ENCODE assay signal across 22 mouse cellular contexts in genomic region chr9:60460010-60460982, GRCm38 (mm10).
DNase-seq lines count a peak whose midpoint lies in the region; ATAC-seq and TF ChIP-seq lines count a peak whose summit lies in the region.
"Had no signal": no experiment of that assay in that cellular context is flagged by ENCODE, and none has a peak within 500 bp of the region (broad histone marks: within the 10 kb centered on the region; RNA-seq: fewer than 3 reads in every experiment).

No protein-coding gene starts in this region.

- H3K4me2 ChIP-seq in hindbrain, embryonic 11.5 days (replicated peaks; ENCODE audit: low read depth, low read length), result no peak overlapping the region
- H3K4me2 ChIP-seq in hindbrain, embryonic 14.5 days (replicated peaks), result no peak overlapping the region
- peak overlapping the region; percentile 13; the same call in 1 of the 2 replicates for H3K4me2 ChIP-seq in forebrain, postnatal 0 days (ENCODE audit: low read depth)
- H3K4me2 ChIP-seq: hindbrain, embryonic 15.5 days; limb, embryonic 12.5 days; liver, embryonic 13.5 days; lung, embryonic 15.5 days; neural tube, embryonic 15.5 days had no signal

- DNase-seq in hindbrain, embryonic 11.5 days (ENCODE audit: low spot score), result peak; percentile 39
- DNase-seq in hindbrain, embryonic 14.5 days (ENCODE audit: low spot score), result no peak
- peak; percentile 50 for DNase-seq in forebrain, postnatal 0 days
- no peak for DNase-seq in kidney, postnatal 36 days
- no peak for DNase-seq in adrenal gland, adult (ENCODE audit: inconsistent age in 2 of 2, low spot score in 1 of 2)
- DNase-seq in ovary, postnatal 14 days (ENCODE audit: low spot score), result no peak
- DNase-seq: adrenal gland, postnatal 25 days; B cell, adult 2 months; cerebellum, adult 9-10 months; heart, adult 2 months; kidney, adult 2 months; kidney, postnatal 25 days; layer of hippocampus, adult 9-11 months; liver, embryonic 13.5 days had no signal

- H3K27ac ChIP-seq in hindbrain, embryonic 11.5 days (ENCODE audit: low read depth, low read length), result peak overlapping the region; percentile 42
- no peak overlapping the region; the same call in 1 of the 2 replicates for H3K27ac ChIP-seq in hindbrain, embryonic 14.5 days
- H3K27ac ChIP-seq in embryonic fibroblast, embryonic 13.5 days (ENCODE audit: insufficient read depth, low read length), result peak overlapping the region; percentile 75; the same call in 1 of the 2 replicates
- no peak overlapping the region for H3K27ac ChIP-seq in forebrain, postnatal 0 days (ENCODE audit: low read depth, low read length)
- H3K27ac ChIP-seq: heart, adult 2 months; hindbrain, embryonic 15.5 days; limb, embryonic 12.5 days; liver, embryonic 13.5 days; lung, embryonic 15.5 days; macrophage; neural tube, embryonic 15.5 days had no signal

- WGBS in hindbrain, embryonic 11.5 days, result 55% methylated on average over 13 of the region's 13 CpGs
- WGBS in hindbrain, embryonic 14.5 days, result 33% methylated on average over 13 of the region's 13 CpGs
- WGBS in forebrain, postnatal 0 days, result 20% methylated on average over 13 of the region's 13 CpGs

- H3K27me3 ChIP-seq in hindbrain, embryonic 11.5 days (ENCODE audit: control insufficient read depth, insufficient read depth, low read length), result no peaks in the 10 kb centered on the region
- H3K27me3 ChIP-seq in hindbrain, embryonic 14.5 days (ENCODE audit: control insufficient read depth, insufficient read depth, low read length), result no peaks in the 10 kb centered on the region
- H3K27me3 ChIP-seq in forebrain, postnatal 0 days (ENCODE audit: insufficient read depth, low read length), result no peaks in the 10 kb centered on the region
- H3K27me3 ChIP-seq: hindbrain, embryonic 15.5 days; liver, embryonic 13.5 days; lung, embryonic 15.5 days; Patski had no signal

- TF ChIP-seq CTCF in embryonic fibroblast, embryonic 13.5 days (IDR thresholded peaks at IDR 0.05; ENCODE audit: borderline replicate concordance, insufficient read depth, low read length), result no peak
- no peak for TF ChIP-seq CTCF in forebrain, postnatal 0 days (IDR thresholded peaks at IDR 0.05; ENCODE audit: low read depth)

- no peak overlapping the region for H3K4me3 ChIP-seq in hindbrain, embryonic 11.5 days (ENCODE audit: low read depth, low read length)
- H3K4me3 ChIP-seq in hindbrain, embryonic 14.5 days (replicated peaks; ENCODE audit: low read length), result no peak overlapping the region
- H3K4me3 ChIP-seq in embryonic fibroblast, embryonic 13.5 days (ENCODE audit: insufficient read depth, low read length), result no peak overlapping the region
- H3K4me3 ChIP-seq in forebrain, postnatal 0 days (ENCODE audit: low read depth, low read length), result no peak overlapping the region
- H3K4me3 ChIP-seq: heart, adult 2 months; hindbrain, embryonic 15.5 days; limb, embryonic 12.5 days; liver, embryonic 13.5 days; lung, embryonic 15.5 days; neural tube, embryonic 15.5 days had no signal

- no peaks in the 10 kb centered on the region for H3K9me3 ChIP-seq in hindbrain, embryonic 11.5 days (ENCODE audit: control insufficient read depth, low read length)
- no peaks in the 10 kb centered on the region for H3K9me3 ChIP-seq in hindbrain, embryonic 14.5 days (ENCODE audit: control insufficient read depth, low read length)
- no peaks in the 10 kb centered on the region for H3K9me3 ChIP-seq in forebrain, postnatal 0 days (ENCODE audit: low read length)
- H3K9me3 ChIP-seq: hindbrain, embryonic 15.5 days; limb, embryonic 12.5 days; liver, embryonic 13.5 days; lung, embryonic 15.5 days; neural tube, embryonic 15.5 days had no signal

- H3K4me1 ChIP-seq in hindbrain, embryonic 11.5 days (replicated peaks; ENCODE audit: control insufficient read depth, insufficient read depth, low read length), result peaks cover 11% of the 10 kb centered on the region; the same call in 1 of the 2 replicates
- peaks cover 34% of the 10 kb centered on the region for H3K4me1 ChIP-seq in hindbrain, embryonic 14.5 days (replicated peaks; ENCODE audit: control insufficient read depth, insufficient read depth, low read length)
- H3K4me1 ChIP-seq in embryonic fibroblast, embryonic 13.5 days (ENCODE audit: control insufficient read depth, insufficient read depth, low read length), result no peaks in the 10 kb centered on the region
- peaks cover 20% of the 10 kb centered on the region for H3K4me1 ChIP-seq in forebrain, postnatal 0 days (ENCODE audit: insufficient read depth)
- H3K4me1 ChIP-seq: liver, embryonic 13.5 days had no signal

- no peaks in the 10 kb centered on the region for H3K36me3 ChIP-seq in hindbrain, embryonic 11.5 days (ENCODE audit: control insufficient read depth, insufficient read depth, low read length)
- no peaks in the 10 kb centered on the region for H3K36me3 ChIP-seq in hindbrain, embryonic 14.5 days (replicated peaks; ENCODE audit: control insufficient read depth, insufficient read depth)
- H3K36me3 ChIP-seq in forebrain, postnatal 0 days (ENCODE audit: insufficient read depth), result no peaks in the 10 kb centered on the region
- H3K36me3 ChIP-seq: hindbrain, embryonic 15.5 days; limb, embryonic 12.5 days; liver, embryonic 13.5 days; lung, embryonic 15.5 days; neural tube, embryonic 15.5 days had no signal

- H3K9ac ChIP-seq in hindbrain, embryonic 11.5 days (ENCODE audit: low read depth, low read length), result no peak overlapping the region
- no peak overlapping the region for H3K9ac ChIP-seq in hindbrain, embryonic 14.5 days
- no peak overlapping the region for H3K9ac ChIP-seq in forebrain, postnatal 0 days
- H3K9ac ChIP-seq: hindbrain, embryonic 15.5 days; limb, embryonic 12.5 days; liver, embryonic 13.5 days; lung, embryonic 15.5 days; neural tube, embryonic 15.5 days had no signal

- no peak for TF ChIP-seq POLR2A in embryonic fibroblast, embryonic 13.5 days (IDR thresholded peaks at IDR 0.05; ENCODE audit: low read depth, low read length)

- ATAC-seq in hindbrain, embryonic 11.5 days (ENCODE audit: low FRiP score), result no peak
- no peak for ATAC-seq in hindbrain, embryonic 14.5 days (ENCODE audit: low FRiP score)
- 0 out of 2 replicates have a peak, but pooled peaks have one; percentile 17 for ATAC-seq in forebrain, postnatal 0 days
- ATAC-seq: activated CD4-positive, CD25-positive, alpha-beta regulatory T cell, adult 4 months; Patski had no signal

Comparison
In these comparisons a context has a peak if more than half of its experiments do, and no peak if none do; other contexts are left out.
1. DNase-seq: peak in hindbrain, embryonic 11.5 days (single experiment) and forebrain, postnatal 0 days (single experiment); none in hindbrain, embryonic 14.5 days (single experiment), kidney, postnatal 36 days (0 of 2), adrenal gland, adult (0 of 2) and ovary, postnatal 14 days (single experiment).
2. H3K27ac ChIP-seq: peak in hindbrain, embryonic 11.5 days (single experiment) and embryonic fibroblast, embryonic 13.5 days (single experiment); none in hindbrain, embryonic 14.5 days (single experiment) and forebrain, postnatal 0 days (single experiment).